In genomic region chr2:29442275-29442674, GRCm38 (mm10) we compare ENCODE assay signal across 28 mouse cellular contexts.
"Had no signal": no experiment of that assay in that cellular context is flagged by ENCODE, and none has a peak within 500 bp of the region (broad histone marks: within the 10 kb centered on the region; RNA-seq: fewer than 3 reads in every experiment).

No protein-coding gene starts in this region.

- H3K4me3 ChIP-seq: embryonic facial prominence, embryonic 10.5 days; embryonic facial prominence, embryonic 12.5 days; embryonic facial prominence, embryonic 13.5 days; embryonic facial prominence, embryonic 15.5 days; erythroblast, embryonic 14.5 days; forebrain, embryonic 10.5 days; forebrain, embryonic 12.5 days; forebrain, embryonic 13.5 days; forebrain, embryonic 15.5 days; gastrocnemius, adult 2 months; heart, adult 2 months had no signal

- H3K27me3 ChIP-seq: embryonic facial prominence, embryonic 12.5 days; embryonic facial prominence, embryonic 13.5 days; embryonic facial prominence, embryonic 15.5 days; forebrain, embryonic 12.5 days; forebrain, embryonic 13.5 days; forebrain, embryonic 15.5 days had no signal

- DNase-seq: cerebellum, adult 8-10 months; cerebellum, adult 9-10 months; cerebellum, adult 9-11 months; cerebellum, postnatal 10 days; cerebellum, postnatal 14 days; cerebellum, postnatal 25 days; cerebellum, postnatal 36 days; embryo, embryonic 11 days; forebrain, postnatal 0 days; gastrocnemius, adult 2 months; gastrocnemius, postnatal 10 days; gastrocnemius, postnatal 14 days; gastrocnemius, postnatal 25 days; gastrocnemius, postnatal 36 days; heart, adult 11 months; heart, adult 18-20 months; heart, adult 2 months had no signal

- H3K4me2 ChIP-seq: embryonic facial prominence, embryonic 12.5 days; embryonic facial prominence, embryonic 13.5 days; embryonic facial prominence, embryonic 15.5 days; forebrain, embryonic 12.5 days; forebrain, embryonic 13.5 days; forebrain, embryonic 15.5 days had no signal

- ATAC-seq: forebrain, embryonic 13.5 days; forebrain, embryonic 14.5 days; forebrain, embryonic 15.5 days; forebrain, embryonic 16.5 days; forebrain, postnatal 0 days had no signal

- H3K36me3 ChIP-seq: embryonic facial prominence, embryonic 10.5 days; embryonic facial prominence, embryonic 12.5 days; embryonic facial prominence, embryonic 13.5 days; embryonic facial prominence, embryonic 15.5 days; forebrain, embryonic 10.5 days; forebrain, embryonic 12.5 days; forebrain, embryonic 15.5 days had no signal
